Mouse (Mus musculus) cerebellum, adult 8-10 months (tissue): ENCODE data around the gene Ruvbl2.

Experiments
- DNase-seq: peaks from one replicate; pipeline ENCODE4 v3.0.0; 2022

Gene Ruvbl2

GRCm38 (mm10) chr7:45421194-45421593 is 16.7 kb downstream of the Ruvbl2 start:
- no peak for DNase-seq

GRCm38 (mm10) chr7:45420615-45420919 is 17.3 kb downstream of the Ruvbl2 start, which contains the start of gene Lhb:
Gene Lhb, plus strand, starts transcription at chr7:45420820.
- DNase-seq: no peak

GRCm38 (mm10) chr7:45419859-45420614 is 17.9 kb downstream of the Ruvbl2 start:
- no peak for DNase-seq

GRCm38 (mm10) chr7:45417962-45418492 is 19.9 kb downstream of the Ruvbl2 start:
- no peak for DNase-seq

GRCm38 (mm10) chr7:45415636-45416035 is 22.3 kb downstream of the Ruvbl2 start:
- DNase-seq: no peak

- DNase-seq: no peak
These were observed 23.1 kb downstream of the Ruvbl2 start for GRCm38 (mm10) chr7:45414740-45415224.

GRCm38 (mm10) chr7:45413864-45414739 is 23.8 kb downstream of the Ruvbl2 start:
- no peak for DNase-seq

- no peak for DNase-seq
These were observed 24.6 kb downstream of the Ruvbl2 start, which contains the start of gene Ntf5 for GRCm38 (mm10) chr7:45413113-45413863. Gene Ntf5, plus strand, starts transcription at chr7:45413695.

GRCm38 (mm10) chr7:45412421-45412820 is 25.5 kb downstream of the Ruvbl2 start:
- no peak for DNase-seq

GRCm38 (mm10) chr7:45409497-45410163 is 28.3 kb downstream of the Ruvbl2 start:
- no peak for DNase-seq

GRCm38 (mm10) chr7:45408949-45409348 is 28.9 kb downstream of the Ruvbl2 start:
- no peak for DNase-seq

GRCm38 (mm10) chr7:45408351-45408750 is 29.5 kb downstream of the Ruvbl2 start:
- no peak for DNase-seq

GRCm38 (mm10) chr7:45407836-45408235 is 30.1 kb downstream of the Ruvbl2 start:
- DNase-seq: no peak

GRCm38 (mm10) chr7:45406157-45407156 is 31.4 kb downstream of the Ruvbl2 start:
- no peak for DNase-seq

- peak; percentile 69 for DNase-seq
These were observed 32.5 kb downstream of the Ruvbl2 start, which contains the start of gene Kcna7 for GRCm38 (mm10) chr7:45405091-45406075. Gene Kcna7, plus strand, starts transcription at chr7:45405653.

- DNase-seq: peak; percentile 32
These were observed 34.2 kb downstream of the Ruvbl2 start for GRCm38 (mm10) chr7:45403532-45404261.

GRCm38 (mm10) chr7:45401521-45402085 is 36.3 kb downstream of the Ruvbl2 start:
- DNase-seq: no peak

- DNase-seq: no peak
These were observed 41.1 kb downstream of the Ruvbl2 start for GRCm38 (mm10) chr7:45396787-45397186.
